Mouse (Mus musculus): ENCODE measurements at regions not wholly inside any gene's neighbourhood (a gene's known extent, or its start where the extent isn't known, plus 50 kb on each side); places are given as distances from the start of the nearest gene placed in this dataset.

GRCm38 (mm10) chr14:45714786-45715185, 56.8 kb upstream of the Ddhd1 start:
- TF ChIP-seq CTCF (IDR thresholded peaks at IDR 0.05; ENCODE audit: low read depth): no peak
- TF ChIP-seq EP300 (IDR thresholded peaks at IDR 0.05; ENCODE audit: low read depth): no peak
